Mouse (Mus musculus): Measurements from ENCODE around the gene Pcsk6. TPM values are rescaled to one million over a fixed set of nuclear protein-coding genes. Genes with fewer than 3 reads are reported as not detected.

The Pcsk6 gene
- total RNA-seq, 2 experiments from 2014 or later = 15.3 to 15.7 TPM

- intact Hi-C loops (cut with DNase I) = no loop called here
- DNase-seq = no peak
Observed at GRCm38 (mm10) chr7:66098803-66099202, 237.3 kb downstream of the Pcsk6 start.

Other genes starting within 250 kb of the Pcsk6 start
- 10 to 100 TPM; 41.3 to 42.1 TPM for gene Tarsl2, start 216.8 kb upstream of the Pcsk6 start, total RNA-seq (2021)
- gene Tm2d3, start 170.6 kb upstream of the Pcsk6 start, total RNA-seq (2021) = 10 to 100 TPM; 27.8 to 36.4 TPM
- gene Gm45213, start 181.9 kb downstream of the Pcsk6 start, total RNA-seq (2021) = not detected
- 10 to 100 TPM; 52.3 to 58.9 TPM for gene Snrpa1, start 197.3 kb downstream of the Pcsk6 start, total RNA-seq (2021)
- gene Selenos, start 217.9 kb downstream of the Pcsk6 start, total RNA-seq (2021) = 10 to 100 TPM; 41.2 to 41.9 TPM
- 10 to 100 TPM; 32.3 to 35.3 TPM for gene Chsy1, start 247.8 kb downstream of the Pcsk6 start, total RNA-seq (2021)

Data from left cerebral cortex, postnatal 4 days (tissue).